Mouse (Mus musculus): ENCODE results near the gene Scrn2. TPM values are rescaled to one million over a fixed set of nuclear protein-coding genes. Genes with fewer than 3 reads are reported as not detected.
A peak's percentile ranks its signal among the peaks of the same experiment; 100 is the strongest.

The Scrn2 gene
- total RNA-seq, 2 experiments from 2014 or later, result 11.9 to 13.2 TPM

GRCm38 (mm10) chr11:97045861-97046260, 16.1 kb downstream of the Scrn2 start:
- DNase-seq (ENCODE audit: low spot score), result no peak
- intact Hi-C loops (cut with DNase I), result no loop called here

GRCm38 (mm10) chr11:97048090-97048650, 18.4 kb downstream of the Scrn2 start:
- DNase-seq (ENCODE audit: low spot score), result no peak
- intact Hi-C loops (cut with DNase I), result no loop called here

GRCm38 (mm10) chr11:97049492-97050085, 19.9 kb downstream of the Scrn2 start:
- DNase-seq (ENCODE audit: low spot score), result no peak
- intact Hi-C loops (cut with DNase I), result no loop called here

GRCm38 (mm10) chr11:97050216-97050943, 20.6 kb downstream of the Scrn2 start, which contains the start of gene Osbpl7:
Gene Osbpl7 (plus strand): TSS chr11:97050628.
- intact Hi-C loops (cut with DNase I), result no loop called here
- DNase-seq (ENCODE audit: low spot score), result peak; percentile 48

DNA sequence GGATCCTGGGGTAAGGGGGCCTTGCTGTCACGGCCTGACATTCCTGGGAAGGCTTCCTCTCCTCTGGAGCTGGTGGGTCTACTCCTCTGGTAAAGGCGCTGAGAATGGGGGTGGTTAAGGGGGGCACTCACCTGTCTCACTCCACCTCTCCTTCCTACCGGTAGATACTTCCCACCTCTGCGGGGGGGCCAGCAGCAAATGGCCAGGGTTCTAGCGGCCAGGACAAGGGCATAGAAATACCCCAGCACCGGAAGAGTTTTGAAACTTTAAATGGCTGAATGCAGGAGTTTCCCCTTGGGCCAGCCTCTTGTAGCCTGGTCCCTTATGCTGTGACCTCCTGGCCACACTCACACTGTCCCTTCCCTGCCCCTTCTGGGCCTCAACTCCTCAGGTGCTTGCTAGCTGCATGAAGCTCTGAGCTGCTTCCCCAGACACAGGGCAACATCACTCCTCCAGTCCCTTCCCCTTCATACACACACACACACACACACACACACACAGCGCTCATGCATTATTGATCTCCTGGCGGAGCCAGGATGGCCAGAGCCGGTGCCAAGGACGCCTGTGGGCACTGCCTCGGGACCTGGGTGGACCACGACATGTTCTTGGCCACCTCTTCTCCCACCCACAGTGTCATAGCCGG, 21.3 kb downstream of the Scrn2 start:
- intact Hi-C loops (cut with DNase I), result no loop called here
- no peak for DNase-seq (ENCODE audit: low spot score)

- no peak for DNase-seq (ENCODE audit: low spot score)
- intact Hi-C loops (cut with DNase I), result no loop called here
Observed at GRCm38 (mm10) chr11:97052219-97052646, 22.5 kb downstream of the Scrn2 start.

- intact Hi-C loops (cut with DNase I), result no loop called here
Observed at GRCm38 (mm10) chr11:97063274-97063920, 33.7 kb downstream of the Scrn2 start.

DNA sequence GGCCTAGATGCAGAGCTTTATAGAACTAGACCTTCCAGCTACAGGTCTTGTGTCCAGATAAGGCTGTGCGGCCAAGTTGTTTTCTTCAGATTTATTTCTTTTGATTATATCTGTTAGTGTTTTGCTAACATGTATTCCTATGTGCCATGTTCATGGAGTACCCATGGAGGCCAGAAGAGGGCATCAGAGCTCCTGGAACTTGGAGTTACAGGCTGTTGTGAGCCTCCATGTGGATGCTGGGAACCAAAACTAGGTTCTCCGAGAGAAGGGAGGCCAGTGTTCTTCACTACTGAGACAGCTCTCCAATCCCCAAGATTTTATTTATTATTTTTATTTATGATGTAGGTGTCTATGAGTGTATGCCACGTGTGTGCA, 34.2 kb downstream of the Scrn2 start:
- no peak for DNase-seq (ENCODE audit: low spot score)
- intact Hi-C loops (cut with DNase I), result no loop called here

More at GRCm38 (mm10) chr11:97063274-97063920, 33.7 kb downstream of the Scrn2 start:
- no peak for DNase-seq (ENCODE audit: low spot score)

DNA sequence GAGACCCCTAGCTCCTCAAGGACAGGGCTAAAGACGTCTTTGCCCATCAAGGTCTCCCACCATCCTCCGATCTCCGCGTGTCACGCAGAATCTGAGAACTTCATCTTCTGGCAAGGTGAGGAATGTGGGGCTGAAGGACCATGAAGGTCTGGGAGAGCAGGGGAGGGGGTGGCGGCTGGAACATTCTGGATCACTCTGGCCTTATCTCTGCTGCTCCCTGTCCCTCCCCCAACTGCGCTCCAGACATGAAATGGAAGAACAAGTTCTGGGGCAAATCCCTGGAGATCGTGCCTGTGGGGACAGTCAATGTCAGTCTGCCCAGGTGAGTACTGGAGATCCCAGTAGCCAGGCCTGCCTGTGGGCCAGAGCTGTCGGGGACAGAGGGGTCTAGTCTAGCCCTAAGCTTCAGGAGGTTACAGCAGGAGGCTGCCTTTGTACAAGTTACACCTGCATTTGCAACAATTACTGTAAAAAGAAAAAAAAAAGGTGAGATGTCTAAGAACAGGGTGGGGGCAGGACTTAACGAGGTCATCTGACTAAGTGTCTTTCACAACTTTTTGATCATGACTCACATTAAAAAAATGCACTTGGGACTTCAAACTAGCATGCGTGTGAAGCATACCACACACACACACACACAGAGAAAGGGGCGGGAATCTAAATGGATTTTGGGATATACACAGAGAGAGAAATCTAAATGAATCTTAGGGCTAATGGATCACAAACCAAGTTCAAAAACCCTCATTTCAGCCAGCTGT, 36.0 kb downstream of the Scrn2 start:
- intact Hi-C loops (cut with DNase I), result no loop called here
- no peak for DNase-seq (ENCODE audit: low spot score)

- DNase-seq (ENCODE audit: low spot score), result no peak
- intact Hi-C loops (cut with DNase I), result no loop called here
Observed at GRCm38 (mm10) chr11:97066656-97067360, 37.1 kb downstream of the Scrn2 start.

GRCm38 (mm10) chr11:97069333-97069732, 39.6 kb downstream of the Scrn2 start:
- intact Hi-C loops (cut with DNase I), result no loop called here

DNA sequence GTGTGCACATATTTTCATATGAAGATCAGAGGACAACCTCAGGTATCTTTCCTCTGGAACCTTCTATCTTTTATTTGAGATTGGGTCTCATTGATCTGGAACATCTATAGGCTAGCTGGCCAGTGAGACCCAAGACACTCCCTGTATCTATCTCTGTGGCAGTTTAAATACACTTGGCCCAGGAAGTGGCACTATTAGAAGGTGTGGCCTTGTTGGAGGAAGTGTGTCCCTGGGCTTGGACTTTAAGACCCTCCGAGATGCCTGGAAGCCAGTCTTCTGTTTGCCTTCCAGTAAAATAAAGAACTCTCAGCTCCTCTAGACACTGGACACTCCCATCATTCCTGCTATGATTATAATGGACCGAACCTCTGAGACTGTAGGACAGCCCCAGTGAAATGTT, 40.0 kb downstream of the Scrn2 start:
- intact Hi-C loops (cut with DNase I), result loop anchor here (2.0 to 5.0 kb wide), 2 partner anchors 78 to 259 kb away; no protein-coding TSS in a partner anchor
- no peak for DNase-seq (ENCODE audit: low spot score)

More at GRCm38 (mm10) chr11:97069333-97069732, 39.6 kb downstream of the Scrn2 start:
- no peak for DNase-seq (ENCODE audit: low spot score)

GRCm38 (mm10) chr11:97071129-97071528, 41.4 kb downstream of the Scrn2 start:
- intact Hi-C loops (cut with DNase I), result loop anchor here (2.0 to 5.0 kb wide), 2 partner anchors 76 to 258 kb away; no protein-coding TSS in a partner anchor
- no peak for DNase-seq (ENCODE audit: low spot score)

GRCm38 (mm10) chr11:97072533-97072932, 42.8 kb downstream of the Scrn2 start:
- no peak for DNase-seq (ENCODE audit: low spot score)
- intact Hi-C loops (cut with DNase I), result loop anchor here (2.0 to 5.0 kb wide), 2 partner anchors 75 to 104 kb away; no protein-coding TSS in a partner anchor

DNA sequence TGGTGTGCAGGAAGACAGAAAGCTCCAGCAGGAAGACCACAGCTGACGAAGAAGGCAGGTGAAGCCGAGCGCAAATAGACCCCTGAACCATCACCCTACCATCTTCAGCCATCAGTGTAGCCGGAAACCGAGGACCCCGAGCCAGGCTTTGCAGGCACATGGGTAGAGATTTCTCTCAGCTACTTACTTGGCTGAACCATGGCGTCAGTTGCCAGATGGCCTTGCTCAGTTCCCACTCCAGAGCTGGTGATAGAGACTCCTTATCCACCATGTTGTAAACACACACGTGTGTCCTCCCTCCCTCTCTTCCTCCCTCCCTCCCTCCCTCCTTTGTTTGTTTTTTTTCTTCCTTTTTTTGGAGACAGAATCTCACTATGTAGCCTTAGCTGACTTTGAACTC, 44.5 kb downstream of the Scrn2 start:
- DNase-seq (ENCODE audit: low spot score), result no peak
- intact Hi-C loops (cut with DNase I), result loop anchor here (5.0 kb wide), 1 partner anchor 73 kb away; no protein-coding TSS in a partner anchor

DNA sequence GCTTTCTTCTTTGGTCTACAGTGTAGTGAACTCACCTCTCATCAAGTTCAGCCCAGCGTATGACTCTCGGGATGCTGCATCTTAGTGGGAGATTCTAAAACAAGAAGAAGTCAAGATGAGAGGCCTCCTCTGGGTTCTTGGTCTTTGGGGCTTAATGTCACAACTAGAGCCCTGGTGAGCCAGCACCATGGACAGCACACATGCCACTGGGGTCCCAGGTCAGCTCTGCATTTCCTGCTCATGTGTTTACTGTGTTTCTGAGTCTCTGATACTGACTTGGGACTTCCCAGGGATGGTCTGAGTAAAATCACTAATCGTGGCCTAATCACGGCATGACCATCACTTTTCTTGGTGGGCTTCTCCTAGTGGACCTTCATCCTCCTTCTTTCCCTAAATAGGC, 49.0 kb downstream of the Scrn2 start:
- no peak for DNase-seq (ENCODE audit: low spot score)
- intact Hi-C loops (cut with DNase I), result no loop called here

- no peak for DNase-seq (ENCODE audit: low spot score)
- intact Hi-C loops (cut with DNase I), result no loop called here
Observed at GRCm38 (mm10) chr11:97080291-97080690, 50.6 kb downstream of the Scrn2 start.

DNA sequence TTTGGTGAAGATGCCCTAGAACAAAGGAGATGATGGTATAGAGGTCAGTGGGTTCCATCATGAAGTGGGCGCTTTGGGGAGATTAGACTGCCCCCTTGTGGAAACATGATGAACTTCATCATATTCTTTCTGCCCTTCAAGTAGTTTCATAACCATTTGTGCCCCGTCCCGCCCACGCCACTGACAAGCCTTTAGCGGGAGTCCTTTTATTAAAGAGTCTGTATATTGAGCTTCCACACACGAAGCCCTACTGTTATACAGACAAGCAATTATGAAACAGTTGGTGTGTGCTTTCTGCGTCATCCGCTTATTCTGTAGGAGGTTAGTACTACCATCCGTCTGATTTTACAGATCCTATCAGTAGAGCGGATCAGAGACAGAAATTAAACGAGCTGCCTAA, 53.2 kb downstream of the Scrn2 start:
- DNase-seq (ENCODE audit: low spot score), result no peak
- intact Hi-C loops (cut with DNase I), result no loop called here

Data from heart, postnatal 25 days (tissue).